Mouse (Mus musculus) kidney, embryonic 14.5 days (tissue): ENCODE results near the gene Cdk12. TPM values are rescaled to one million over a fixed set of nuclear protein-coding genes. Genes with fewer than 3 reads are reported as not detected.
A peak's percentile ranks its signal among the peaks of the same experiment; 100 is the strongest.

Experiments used
- ATAC-seq: fragments of 200-750 bp; cut with Nextera tagmentation; 2 replicates; pipeline ENCODE4 v1.8.0; 2017; ENCODE audit warnings: moderate number of reproducible peaks, mild to moderate bottlenecking, moderate TSS enrichment, moderate library complexity; ENCODE audit not compliant: low FRiP score, low TSS enrichment
- H3K27ac ChIP-seq: fragments of 300-500 bp; sonication (generic); 2 replicates; pipeline ENCODE4 v1.5.1; 2014; ENCODE audit warnings: low read depth, mild to moderate bottlenecking, low read length, moderate library complexity, mixed read lengths
- H3K27me3 ChIP-seq: fragments of 300-500 bp; sonication (generic); 2 replicates; pipeline ENCODE4 v1.6.1; 2014; ENCODE audit warnings: mild to moderate bottlenecking, low read length; ENCODE audit not compliant: control insufficient read depth, insufficient read depth
- H3K36me3 ChIP-seq: fragments of 300-500 bp; sonication (generic); 2 replicates; pipeline ENCODE4 v1.6.1; 2014; ENCODE audit warnings: low read length, mixed read lengths; ENCODE audit not compliant: control insufficient read depth, insufficient read depth
- H3K4me1 ChIP-seq: fragments of 300-500 bp; sonication (generic); 2 replicates; pipeline ENCODE4 v1.6.1; 2014; ENCODE audit warnings: low read length, mixed read lengths; ENCODE audit not compliant: control insufficient read depth, insufficient read depth
- H3K4me2 ChIP-seq: fragments of 300-500 bp; sonication (generic); replicated peaks from 2 replicates; pipeline ENCODE4 v1.6.1; 2014; ENCODE audit warnings: low read depth, mild to moderate bottlenecking, low read length
- H3K4me3 ChIP-seq: fragments of 300-500 bp; sonication (generic); 2 replicates; pipeline ENCODE4 v1.5.1; 2014; ENCODE audit warnings: mild to moderate bottlenecking, low read length
- H3K9ac ChIP-seq: fragments of 300-500 bp; sonication (generic); 2 replicates; pipeline ENCODE4 v1.6.1; 2014; ENCODE audit warnings: low read depth, mild to moderate bottlenecking, low read length, moderate library complexity
- H3K9me3 ChIP-seq: fragments of 300-500 bp; sonication (generic); 2 replicates; pipeline ENCODE4 v1.6.1; 2016; ENCODE audit warnings: low read length; ENCODE audit not compliant: control insufficient read depth
- WGBS: fragments of 180-500 bp; shearing (Covaris S2); extraction: QIAGEN DNeasy Blood & Tissue Kit; methylation state at CpG from one replicate; pipeline ENCODE4 v1.1.7; 2014; 5-methylcytosine and 5-hydroxymethylcytosine counted together
- polyA plus RNA-seq: library from polyadenylated mRNA; unstranded; fragments of >200 nt; fragmentation: Nextera tagmentation; extraction: Ambion mirVana; gene quantifications from 2 replicates; pipeline ENCODE4 v1.2.1, GENCODE M21; 2014

The Cdk12 gene
- polyA plus RNA-seq, 1 experiment from 2014 or later, result 18.3 TPM

DNA sequence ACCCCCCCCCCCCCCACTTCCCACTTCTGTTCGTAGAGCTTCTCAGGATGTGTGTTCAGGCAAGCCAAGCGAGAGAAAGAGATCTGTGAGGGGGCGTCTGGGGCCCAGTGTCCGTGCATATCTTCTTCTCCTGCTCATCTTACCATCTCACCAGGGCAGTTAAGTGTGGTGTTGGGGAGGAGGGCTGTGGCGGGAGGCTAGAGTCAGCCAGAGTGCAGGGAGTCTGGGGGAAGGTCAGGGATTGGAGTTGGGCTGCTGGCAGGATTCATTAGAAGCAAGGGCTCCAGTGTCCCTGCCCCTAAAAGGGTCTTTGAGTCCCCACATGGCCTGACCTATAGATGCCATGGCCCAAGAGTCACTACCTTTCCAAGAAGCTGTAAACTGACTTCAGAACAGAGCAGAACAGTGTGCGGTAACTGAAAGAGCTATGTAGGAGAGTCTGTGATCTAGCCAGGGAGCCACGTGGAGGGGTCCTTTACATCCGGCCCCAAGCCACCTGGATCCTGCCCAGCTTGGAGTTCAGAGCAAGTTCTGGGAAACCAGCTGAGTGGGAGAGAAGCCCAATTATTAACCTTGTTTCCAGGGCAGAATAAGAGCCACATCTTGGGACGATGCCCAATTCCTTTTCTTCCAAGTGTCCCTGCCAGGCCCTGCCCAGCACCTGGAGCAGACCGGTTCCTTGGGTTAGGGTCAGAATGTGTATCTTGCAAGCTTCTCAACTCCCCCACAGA is 120.4 kb downstream of the Cdk12 start:
- H3K4me3 ChIP-seq, result no peak overlapping the region

DNA sequence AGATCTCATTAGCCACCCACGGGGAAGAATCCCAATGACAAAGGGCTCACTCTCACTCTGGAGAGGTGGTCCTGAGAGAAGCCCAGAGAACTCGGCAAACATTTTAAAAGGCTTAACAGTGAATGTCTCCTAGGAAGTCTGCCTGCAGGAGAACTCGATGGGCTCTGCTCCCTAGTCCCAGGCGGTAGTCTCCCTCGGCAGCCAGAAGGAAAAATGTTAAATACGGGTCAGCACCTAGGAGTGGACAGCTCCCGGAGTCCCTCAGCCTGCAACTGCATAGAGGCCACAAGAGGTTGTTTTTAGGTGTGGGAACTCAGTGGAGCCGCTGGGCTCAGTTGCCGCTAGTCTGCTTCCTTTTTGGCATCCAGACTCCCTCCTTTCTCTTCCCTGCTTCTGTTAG is 121.1 kb downstream of the Cdk12 start:
- Histone ChIP-seq H3K36me3 (no peaks in the 10 kb centered on the region), H3K4me3 (no peak overlapping the region), H3K4me1 (peaks cover 15% of the 10 kb centered on the region), H3K9ac (no peak overlapping the region), H3K9me3 (no peaks in the 10 kb centered on the region), H3K27ac (no peak overlapping the region), H3K27me3 (peaks cover 100% of the 10 kb centered on the region), H3K4me2 (no peak overlapping the region)
- WGBS, result under 1% methylated on average over 9 of the region's 9 CpGs
- no peak for ATAC-seq

More for the DNA sequence above, 120.4 kb downstream of the Cdk12 start:
- Histone ChIP-seq H3K4me1 (peaks cover 10% of the 10 kb centered on the region), H3K27ac (no peak overlapping the region), H3K4me2 (no peak overlapping the region), H3K9me3 (no peaks in the 10 kb centered on the region), H3K9ac (no peak overlapping the region), H3K36me3 (no peaks in the 10 kb centered on the region), H3K27me3 (peaks cover 100% of the 10 kb centered on the region)
- 2% methylated on average over 10 of the region's 10 CpGs for WGBS
- ATAC-seq, result no peak

DNA sequence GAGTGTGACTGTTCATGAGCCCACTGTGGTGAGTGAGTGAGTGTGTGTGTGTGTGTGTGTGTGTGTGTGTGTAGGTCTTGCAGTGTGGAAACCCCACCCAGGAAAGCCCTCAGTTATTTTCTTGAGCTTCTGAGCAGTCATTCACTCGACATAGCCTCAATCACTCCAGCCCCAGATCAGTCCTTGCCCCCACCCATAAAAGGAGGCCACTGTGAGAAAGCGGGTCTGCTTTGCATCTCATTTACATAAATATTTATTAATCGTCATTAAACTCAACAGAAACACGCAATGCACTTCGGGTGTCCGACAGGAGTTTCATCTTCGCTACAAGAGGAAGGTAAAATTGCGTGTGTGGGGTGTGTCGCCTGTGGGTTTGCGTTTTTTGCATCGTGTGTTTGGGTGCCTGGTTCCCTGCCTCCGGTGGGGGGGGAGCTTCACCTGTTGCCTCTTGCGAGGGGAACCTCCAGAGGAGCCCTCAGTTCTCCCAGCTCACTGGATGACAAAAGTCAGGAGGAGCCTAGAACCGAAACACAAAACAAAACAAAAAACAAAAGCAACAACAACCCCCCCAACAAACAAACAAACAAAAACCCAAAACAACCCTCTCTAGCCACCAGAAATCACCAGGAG is 122.4 kb downstream of the Cdk12 start:
- Histone ChIP-seq H3K36me3 (no peaks in the 10 kb centered on the region), H3K4me3 (no peak overlapping the region), H3K9me3 (no peaks in the 10 kb centered on the region), H3K27me3 (peaks cover 100% of the 10 kb centered on the region), H3K4me1 (peaks cover 15% of the 10 kb centered on the region), H3K27ac (no peak overlapping the region), H3K9ac (no peak overlapping the region), H3K4me2 (no peak overlapping the region)
- ATAC-seq, result no peak
- WGBS, result 4% methylated on average over 14 of the region's 14 CpGs

DNA sequence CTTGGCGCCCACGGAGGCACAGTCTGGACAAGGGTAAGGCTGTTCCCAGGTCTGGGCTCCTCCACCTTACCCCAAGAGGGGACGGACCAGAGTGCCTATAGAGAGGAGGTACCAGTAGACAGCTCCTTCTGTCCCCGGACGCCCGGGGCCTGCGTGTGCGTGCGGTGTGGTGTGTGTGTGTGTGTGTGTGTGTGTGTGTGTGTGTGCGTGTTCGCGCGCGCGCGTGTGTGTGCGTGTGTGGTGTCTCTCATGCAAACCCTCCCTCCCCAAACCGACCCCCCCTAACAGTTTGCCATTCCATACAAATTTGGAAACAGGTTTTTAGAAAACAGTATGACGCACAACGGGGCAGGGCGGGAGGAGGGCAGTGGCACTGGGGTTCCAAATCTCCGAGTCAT is 123.0 kb downstream of the Cdk12 start:
- H3K27me3 ChIP-seq, result peaks cover 100% of the 10 kb centered on the region
- H3K4me2 ChIP-seq, result no peak overlapping the region
- H3K27ac ChIP-seq, result no peak overlapping the region
- H3K36me3 ChIP-seq, result no peaks in the 10 kb centered on the region
- peaks cover 15% of the 10 kb centered on the region for H3K4me1 ChIP-seq
- 0% methylated on average over 17 of the region's 22 CpGs for WGBS
- H3K9ac ChIP-seq, result no peak overlapping the region
- no peak overlapping the region for H3K4me3 ChIP-seq
- H3K9me3 ChIP-seq, result no peaks in the 10 kb centered on the region
- ATAC-seq, result no peak

DNA sequence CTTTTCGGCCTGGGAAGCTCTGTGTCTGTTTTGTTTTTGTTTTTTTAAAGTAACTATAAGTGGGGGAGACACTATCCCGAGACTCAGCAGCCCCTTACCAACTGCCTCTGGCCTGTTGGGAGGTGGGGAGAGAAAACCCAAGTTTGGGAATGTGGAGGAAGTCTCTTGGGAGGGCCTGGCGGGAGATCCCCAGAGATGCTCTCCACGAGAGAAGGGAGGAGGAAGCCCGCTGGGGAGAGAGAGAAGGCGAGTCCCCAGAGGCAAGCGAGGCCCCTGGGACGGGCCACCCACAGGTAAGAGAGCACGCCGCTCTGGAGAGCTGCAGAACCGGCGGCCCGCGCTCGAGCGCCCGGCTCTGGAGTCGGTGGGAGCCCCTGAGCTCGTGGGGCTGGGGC is 123.9 kb downstream of the Cdk12 start:
- peaks cover 99% of the 10 kb centered on the region for H3K27me3 ChIP-seq
- H3K27ac ChIP-seq, result no peak overlapping the region
- ATAC-seq, result no peak
- no peaks in the 10 kb centered on the region for H3K36me3 ChIP-seq
- H3K9me3 ChIP-seq, result no peaks in the 10 kb centered on the region
- H3K9ac ChIP-seq, result no peak overlapping the region
- H3K4me2 ChIP-seq, result no peak overlapping the region
- no peak overlapping the region for H3K4me3 ChIP-seq
- peaks cover 15% of the 10 kb centered on the region for H3K4me1 ChIP-seq
- WGBS, result under 1% methylated on average over 19 of the region's 19 CpGs

DNA sequence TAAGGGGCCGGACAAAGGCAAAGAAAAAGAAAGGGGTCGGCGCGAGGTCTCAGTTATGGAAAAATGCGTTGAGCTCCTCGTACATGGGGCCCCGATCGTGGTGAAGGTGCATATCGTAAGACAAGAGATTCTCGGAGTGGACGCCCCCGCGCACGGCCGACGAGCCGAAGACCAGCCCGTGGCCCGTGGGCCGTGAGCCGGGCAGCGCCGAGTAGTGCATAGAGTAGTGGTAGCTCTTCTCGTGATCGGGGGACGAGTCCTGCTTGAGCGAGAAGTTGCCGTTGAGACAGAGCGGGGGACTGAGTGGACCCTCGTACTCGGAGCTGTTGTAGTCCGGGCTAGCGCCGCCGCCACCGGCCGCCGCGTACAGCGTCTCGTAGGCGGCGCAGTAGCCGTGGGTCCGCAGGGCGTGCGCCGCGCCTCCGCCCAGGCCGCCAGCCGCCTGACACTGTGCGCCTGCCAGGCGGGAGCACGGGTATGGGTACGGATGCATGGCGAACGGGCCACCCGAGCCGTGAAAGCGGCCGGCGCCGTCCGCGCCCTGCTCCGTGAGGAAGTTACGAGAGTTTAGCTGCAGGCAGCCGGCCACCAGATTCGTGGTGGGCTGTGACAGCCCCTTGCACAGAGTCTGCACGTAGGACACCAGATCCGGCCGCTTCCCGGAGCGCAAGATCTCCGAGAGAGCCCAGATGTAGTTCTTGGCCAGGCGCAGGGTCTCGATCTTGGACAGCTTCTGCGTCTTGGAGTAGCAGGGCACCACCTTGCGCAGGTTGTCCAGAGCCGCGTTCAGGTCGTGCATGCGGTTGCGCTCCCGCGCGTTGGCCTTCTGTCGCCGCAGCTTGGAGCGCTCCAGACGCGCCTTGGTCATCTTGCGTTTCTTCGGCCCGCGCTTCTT is 124.5 kb downstream of the Cdk12 start:
- WGBS, result under 1% methylated on average over 84 of the region's 97 CpGs
- H3K27me3 ChIP-seq, result peaks cover 99% of the 10 kb centered on the region
- peak overlapping the region; percentile 23 for H3K4me3 ChIP-seq
- no peak overlapping the region for H3K9ac ChIP-seq
- H3K36me3 ChIP-seq, result no peaks in the 10 kb centered on the region
- peaks cover 15% of the 10 kb centered on the region for H3K4me1 ChIP-seq
- no peak overlapping the region for H3K27ac ChIP-seq
- H3K9me3 ChIP-seq, result no peaks in the 10 kb centered on the region
- ATAC-seq, result no peak
- peak overlapping the region; percentile 18 for H3K4me2 ChIP-seq

DNA sequence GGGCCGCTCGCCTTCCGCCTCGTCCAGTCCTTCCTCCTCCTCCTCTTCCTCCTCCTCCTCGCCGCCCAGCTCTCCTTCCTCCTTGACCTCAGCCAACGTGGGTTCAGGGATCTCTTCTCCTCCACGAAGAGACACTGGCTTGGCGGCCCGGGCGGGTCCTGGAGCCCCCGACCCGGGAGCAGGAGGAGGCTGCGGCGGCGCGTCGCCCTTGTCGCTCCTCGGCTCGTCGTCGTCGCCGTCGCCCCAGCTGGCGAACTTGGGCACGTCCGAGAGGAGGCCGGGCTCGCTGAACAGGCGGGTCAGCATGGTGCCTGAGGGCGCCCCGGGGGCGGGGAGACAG is 125.1 kb downstream of the Cdk12 start:
- Histone ChIP-seq H3K27ac (no peak overlapping the region), H3K4me2 (peak overlapping the region; percentile 18), H3K27me3 (peaks cover 99% of the 10 kb centered on the region), H3K36me3 (no peaks in the 10 kb centered on the region), H3K9me3 (no peaks in the 10 kb centered on the region), H3K9ac (no peak overlapping the region), H3K4me3 (peak overlapping the region; percentile 23), H3K4me1 (peaks cover 15% of the 10 kb centered on the region)
- WGBS, result under 1% methylated on average over 33 of the region's 35 CpGs
- no peak for ATAC-seq
